ENCODE assay signal across 8 mouse cellular contexts in the genomic region with DNA sequence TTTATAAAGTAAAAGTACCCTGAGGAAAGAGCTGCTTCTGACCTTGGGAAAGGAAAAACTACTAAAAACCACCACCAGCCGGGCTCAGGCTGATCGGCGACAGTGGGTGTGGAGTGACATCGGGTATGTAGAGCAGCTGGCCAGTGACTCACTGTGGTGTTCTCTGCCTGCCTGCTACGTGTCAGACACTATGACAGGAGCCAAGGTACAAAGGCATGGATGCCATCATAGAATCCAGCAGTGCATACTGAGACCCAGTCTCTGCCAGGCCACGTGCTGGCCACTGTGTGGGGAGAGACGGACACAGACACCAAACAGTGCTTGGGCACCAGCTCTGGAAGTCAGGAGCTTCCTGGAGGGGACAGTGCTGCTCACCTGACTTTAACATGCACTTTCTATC. TPM values are rescaled to one million over a fixed set of nuclear protein-coding genes. Genes with fewer than 3 reads are reported as not detected.
DNase-seq lines count a peak whose midpoint lies in the region; ATAC-seq lines count a peak whose summit lies in the region.

No protein-coding gene starts in this region.

- H3K9me3 ChIP-seq in heart, embryonic 15.5 days (replicated peaks) = no peaks in the 10 kb centered on the region
- no peaks in the 10 kb centered on the region for H3K9me3 ChIP-seq in midbrain, embryonic 11.5 days (ENCODE audit: control insufficient read depth, low read length)

- H3K27ac ChIP-seq in heart, embryonic 15.5 days = peak overlapping the region; percentile 88
- H3K27ac ChIP-seq in midbrain, embryonic 11.5 days (ENCODE audit: low read depth, low read length) = no peak overlapping the region

- H3K4me2 ChIP-seq in heart, embryonic 15.5 days = 0 out of 2 replicates have a peak overlapping the region, but pooled peaks have one; percentile 15
- H3K4me2 ChIP-seq in midbrain, embryonic 11.5 days = no peak overlapping the region

- peaks cover 32% of the 10 kb centered on the region for H3K4me1 ChIP-seq in heart, embryonic 15.5 days (replicated peaks)
- peaks cover 6% of the 10 kb centered on the region for H3K4me1 ChIP-seq in midbrain, embryonic 11.5 days (ENCODE audit: control insufficient read depth, insufficient read depth, low read length)

- no peaks in the 10 kb centered on the region for H3K27me3 ChIP-seq in heart, embryonic 15.5 days
- no peaks in the 10 kb centered on the region for H3K27me3 ChIP-seq in midbrain, embryonic 11.5 days (ENCODE audit: control insufficient read depth, insufficient read depth, low read length)

- peak; percentile 81 for ATAC-seq in heart, embryonic 15.5 days (replicated peaks; ENCODE audit: insufficient number of reproducible peaks, insufficient read depth, low FRiP score, low read depth)
- no peak for ATAC-seq in midbrain, embryonic 11.5 days (ENCODE audit: low FRiP score)

- WGBS in heart, embryonic 15.5 days = 37% methylated on average over 7 of the region's 7 CpGs
- 75% methylated on average over 7 of the region's 7 CpGs for WGBS in midbrain, embryonic 11.5 days

- DNase-seq in layer of hippocampus, postnatal 36 days = peak; percentile 16 to 27
- DNase-seq in layer of hippocampus, postnatal 25 days (ENCODE audit: extremely low spot score in 1 of 2, low spot score in 1 of 2) = no peak
- DNase-seq in adrenal gland, postnatal 25 days = peak; percentile 40
- peak; percentile 26 for DNase-seq in right cerebral cortex, postnatal 14 days
- DNase-seq in retina, postnatal 1 day = no peak
- DNase-seq in adipocyte (ENCODE audit: low spot score) = no peak
- no peak for DNase-seq in midbrain, embryonic 11.5 days (ENCODE audit: low spot score, missing footprints)

- H3K9ac ChIP-seq in heart, embryonic 15.5 days = no peak overlapping the region
- H3K9ac ChIP-seq in midbrain, embryonic 11.5 days (ENCODE audit: low read length) = no peak overlapping the region

- H3K4me3 ChIP-seq in heart, embryonic 15.5 days = no peak overlapping the region
- no peak overlapping the region for H3K4me3 ChIP-seq in midbrain, embryonic 11.5 days (ENCODE audit: low read depth, low read length)

- peaks cover 18% of the 10 kb centered on the region for H3K36me3 ChIP-seq in heart, embryonic 15.5 days
- no peaks in the 10 kb centered on the region for H3K36me3 ChIP-seq in midbrain, embryonic 11.5 days (ENCODE audit: control insufficient read depth, insufficient read depth, low read length)

RNA-seq across cellular contexts. Expression of a gene that starts 5.1 kb away (rescaled TPM):
- total RNA-seq in layer of hippocampus, postnatal 36 days (2021) = 10 to 100 TPM; 19.6 to 19.7 TPM
- total RNA-seq in layer of hippocampus, postnatal 25 days (2021) = 10 to 100 TPM; 18.0 to 18.3 TPM
- total RNA-seq in adrenal gland, postnatal 25 days (2021) = 25.0 and 29.6 TPM in 2 replicates
- polyA plus RNA-seq in heart, embryonic 15.5 days (2015; fragmentation: Nextera tagmentation; extraction: Ambion mirVana) = 37.7 and 40.1 TPM in 2 replicates
- 36.1 and 37.9 TPM in 2 replicates for polyA plus RNA-seq in midbrain, embryonic 11.5 days (2014; fragmentation: Nextera tagmentation; extraction: Ambion mirVana)

Comparison
In these comparisons a context has a peak if more than half of its experiments do, and no peak if none do; other contexts are left out.
1. DNase-seq: peak in layer of hippocampus, postnatal 36 days (2 of 2), adrenal gland, postnatal 25 days (single experiment) and right cerebral cortex, postnatal 14 days (single experiment); none in layer of hippocampus, postnatal 25 days (0 of 2), retina, postnatal 1 day (single experiment), adipocyte (single experiment) and midbrain, embryonic 11.5 days (single experiment).